Mouse (Mus musculus): ENCODE data around the gene Lrig3.

Lrig3 gene

GRCm38 (mm10) chr10:125965968-125966480, at the start of gene Lrig3:
Gene Lrig3 (plus strand): TSS chr10:125966168.
- DNase-seq, result peak; percentile 19

- no peak for DNase-seq
Measured at GRCm38 (mm10) chr10:125916781-125917180, 49.2 kb upstream of the Lrig3 start.

- DNase-seq, result no peak
Measured at GRCm38 (mm10) chr10:125917436-125917871, 48.5 kb upstream of the Lrig3 start.

GRCm38 (mm10) chr10:125918994-125919393, 47.0 kb upstream of the Lrig3 start:
- DNase-seq, result no peak

GRCm38 (mm10) chr10:125921654-125922446, 44.1 kb upstream of the Lrig3 start:
- no peak for DNase-seq

- no peak for DNase-seq
Measured at GRCm38 (mm10) chr10:125929961-125930360, 36.0 kb upstream of the Lrig3 start.

GRCm38 (mm10) chr10:125933388-125933787, 32.6 kb upstream of the Lrig3 start:
- no peak for DNase-seq

GRCm38 (mm10) chr10:125934095-125934494, 31.9 kb upstream of the Lrig3 start:
- DNase-seq, result no peak

GRCm38 (mm10) chr10:125937517-125938497, 28.2 kb upstream of the Lrig3 start:
- DNase-seq, result no peak

- no peak for DNase-seq
Measured at GRCm38 (mm10) chr10:125938528-125939402, 27.2 kb upstream of the Lrig3 start.

GRCm38 (mm10) chr10:125940316-125941059, 25.5 kb upstream of the Lrig3 start:
- DNase-seq, result no peak

- no peak for DNase-seq
Measured at GRCm38 (mm10) chr10:125943098-125943497, 22.9 kb upstream of the Lrig3 start.

GRCm38 (mm10) chr10:125944762-125945504, 21.0 kb upstream of the Lrig3 start:
- no peak for DNase-seq

- no peak for DNase-seq
Measured at GRCm38 (mm10) chr10:125948842-125949474, 17.0 kb upstream of the Lrig3 start.

GRCm38 (mm10) chr10:125951633-125952032, 14.3 kb upstream of the Lrig3 start:
- DNase-seq, result no peak

- DNase-seq, result no peak
Measured at GRCm38 (mm10) chr10:125954343-125954742, 11.6 kb upstream of the Lrig3 start.

GRCm38 (mm10) chr10:125954747-125955530, 11.0 kb upstream of the Lrig3 start:
- no peak for DNase-seq

GRCm38 (mm10) chr10:125961411-125962107, 4.4 kb upstream of the Lrig3 start:
- DNase-seq, result no peak

GRCm38 (mm10) chr10:125964709-125965108, 1.3 kb upstream of the Lrig3 start:
- DNase-seq, result no peak

Measured in cerebellum, adult 11 months (tissue).